Mouse (Mus musculus) kidney, adult 2 months (tissue): ENCODE data around the gene Cygb.

Source experiments
- CTCF ChIP-seq: fragments of 200-500 bp; conservative IDR thresholded peaks from 2 replicates; pipeline ENCODE4 v1.5.1; 2011; ENCODE audit warnings: low read depth, mild to moderate bottlenecking, control low read depth, low read length, moderate library complexity, mixed read lengths; ENCODE audit not compliant: insufficient read depth, insufficient read length
- POLR2A ChIP-seq: fragments of 200-500 bp; IDR thresholded peaks from one replicate; pipeline ENCODE4 v1.6.1; 2011; ENCODE audit warnings: low read depth, low read length, control low read depth

DNA sequence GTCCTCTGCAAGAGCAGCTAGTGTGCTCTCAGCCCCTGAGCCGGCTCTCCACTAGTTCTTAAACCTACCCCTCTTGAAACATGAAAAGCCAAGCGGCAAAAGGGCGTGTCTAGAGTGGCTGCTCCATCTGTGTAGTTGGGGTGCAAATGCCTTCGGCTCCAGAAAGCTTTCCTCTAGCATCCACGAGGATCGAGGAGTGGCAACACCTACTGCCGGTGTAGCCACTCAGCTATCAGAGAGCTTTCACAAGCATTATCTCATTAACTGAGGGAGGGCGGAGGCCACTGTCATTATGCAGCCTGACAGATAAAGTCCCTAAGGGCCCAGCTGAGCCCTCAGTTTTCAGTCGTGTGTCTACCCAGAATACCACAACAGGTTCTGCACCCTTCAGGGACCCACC is 34.0 kb downstream of the Cygb start:
- TF ChIP-seq POLR2A = no peak
- TF ChIP-seq CTCF = no peak
